8 mouse cellular contexts compared by ENCODE assay signal in genomic region chr19:24271326-24271725, GRCm38 (mm10). TPM values are rescaled to one million over a fixed set of nuclear protein-coding genes. Genes with fewer than 3 reads are reported as not detected.
DNase-seq lines count a peak whose midpoint lies in the region; ATAC-seq lines count a peak whose summit lies in the region.

No protein-coding gene starts in this region.

- no peak overlapping the region for H3K27ac ChIP-seq in liver, embryonic 16.5 days (ENCODE audit: low read length)

- ATAC-seq in liver, embryonic 16.5 days (ENCODE audit: low read depth): peak; percentile 84
- ATAC-seq in megakaryocyte progenitor cell, adult 5-6 weeks (replicated peaks; ENCODE audit: poor library complexity): no peak

- DNase-seq in cerebellum, postnatal 10 days: peak; percentile 34
- DNase-seq in cerebellum, adult 8-10 months: no peak
- DNase-seq in adrenal gland, postnatal 25 days: peak; percentile 40
- DNase-seq in heart, adult 9 months (ENCODE audit: low spot score in 2 of 2): peak; percentile 30 to 68
- DNase-seq in kidney, adult 9 months: peak; percentile 88
- DNase-seq in right cerebral cortex, postnatal 25 days: peak; percentile 23

- WGBS in liver, embryonic 16.5 days (ENCODE audit: insufficient replicate concordance): 55% methylated on average over 7 of the region's 7 CpGs

- H3K9me3 ChIP-seq in liver, embryonic 16.5 days (replicated peaks; ENCODE audit: control insufficient read depth, low read length): no peaks in the 10 kb centered on the region

- H3K4me2 ChIP-seq in liver, embryonic 16.5 days (ENCODE audit: low read depth, low read length): peak overlapping the region; percentile 40

- peaks cover 20% of the 10 kb centered on the region for H3K4me1 ChIP-seq in liver, embryonic 16.5 days (ENCODE audit: control insufficient read depth, low read depth, low read length)

- H3K36me3 ChIP-seq in liver, embryonic 16.5 days (ENCODE audit: control insufficient read depth, insufficient read depth): no peaks in the 10 kb centered on the region; the same call in 1 of the 2 replicates

- no peaks in the 10 kb centered on the region for H3K27me3 ChIP-seq in liver, embryonic 16.5 days (ENCODE audit: control insufficient read depth, insufficient read depth, low read depth, low read length)

- no peak overlapping the region for H3K4me3 ChIP-seq in liver, embryonic 16.5 days (ENCODE audit: low read depth, low read length)

- H3K9ac ChIP-seq in liver, embryonic 16.5 days (ENCODE audit: low read depth, low read length): no peak overlapping the region

RNA-seq across cellular contexts. Expression of gene Fxn, which starts 9.1 kb away (rescaled TPM):
- total RNA-seq in adrenal gland, postnatal 25 days (2021): 17.8 and 18.5 TPM in 2 replicates
- 36.5 and 44.0 TPM in 2 replicates for polyA plus RNA-seq in liver, embryonic 16.5 days (2015; fragmentation: Nextera tagmentation; extraction: Ambion mirVana)
- total RNA-seq in megakaryocyte progenitor cell, adult 5-6 weeks (2015): 28.2 and 30.0 TPM in 2 replicates
- 13.0 and 15.3 TPM in 2 replicates for total RNA-seq in megakaryocyte progenitor cell, adult 5-6 weeks (2017)

RNA-seq across cellular contexts. Expression of gene Tjp2, which starts 46.5 kb away (rescaled TPM):
- total RNA-seq in adrenal gland, postnatal 25 days (2021): 7.2 and 8.9 TPM in 2 replicates
- 5.2 and 6.6 TPM in 2 replicates for polyA plus RNA-seq in liver, embryonic 16.5 days (2015; fragmentation: Nextera tagmentation; extraction: Ambion mirVana)
- total RNA-seq in megakaryocyte progenitor cell, adult 5-6 weeks (2015): 2.5 and 2.7 TPM in 2 replicates
- total RNA-seq in megakaryocyte progenitor cell, adult 5-6 weeks (2017): 3.5 TPM in 2 replicates
